Mouse (Mus musculus) layer of hippocampus, adult 9-10 months (tissue): ENCODE data around the gene Maff.

Experiments
- DNase-seq: peaks from one replicate; pipeline ENCODE4 v3.0.0; 2022; ENCODE audit warnings: low spot score

Gene Maff

GRCm38 (mm10) chr15:79346051-79346793 lies at the start of gene Maff:
TSS of gene Maff (plus strand) at chr15:79346621.
- DNase-seq, result no peak

GRCm38 (mm10) chr15:79298553-79298952 lies 47.9 kb upstream of the Maff start:
- DNase-seq, result no peak

- no peak for DNase-seq
These were observed 46.8 kb upstream of the Maff start for GRCm38 (mm10) chr15:79299563-79300155.

GRCm38 (mm10) chr15:79303725-79304124 lies 42.7 kb upstream of the Maff start:
- DNase-seq, result no peak

- DNase-seq, result no peak
These were observed 41.6 kb upstream of the Maff start for GRCm38 (mm10) chr15:79304832-79305231.

- DNase-seq, result no peak
These were observed 40.3 kb upstream of the Maff start for GRCm38 (mm10) chr15:79306043-79306637.

GRCm38 (mm10) chr15:79307861-79308260 lies 38.6 kb upstream of the Maff start:
- DNase-seq, result no peak

GRCm38 (mm10) chr15:79313848-79314369 lies 32.5 kb upstream of the Maff start:
- DNase-seq, result no peak

- DNase-seq, result no peak
These were observed 24.7 kb upstream of the Maff start for GRCm38 (mm10) chr15:79321733-79322190.

- no peak for DNase-seq
These were observed 24.0 kb upstream of the Maff start for GRCm38 (mm10) chr15:79322281-79322990.

GRCm38 (mm10) chr15:79322991-79323790 lies 23.2 kb upstream of the Maff start:
- DNase-seq, result no peak

- no peak for DNase-seq
These were observed 22.6 kb upstream of the Maff start for GRCm38 (mm10) chr15:79323791-79324155.

GRCm38 (mm10) chr15:79324373-79324772 lies 22.0 kb upstream of the Maff start:
- DNase-seq, result no peak

GRCm38 (mm10) chr15:79325742-79326141 lies 20.7 kb upstream of the Maff start:
- DNase-seq, result no peak

GRCm38 (mm10) chr15:79326264-79326663 lies 20.2 kb upstream of the Maff start:
- no peak for DNase-seq

GRCm38 (mm10) chr15:79326971-79327961 lies 19.2 kb upstream of the Maff start:
- DNase-seq, result no peak

- DNase-seq, result peak; percentile 95
These were observed 18.1 kb upstream of the Maff start, which contains the start of gene Pla2g6 for GRCm38 (mm10) chr15:79328058-79328938. TSS of gene Pla2g6 (minus strand) at chr15:79328390.

- DNase-seq, result no peak
These were observed 17.5 kb upstream of the Maff start for GRCm38 (mm10) chr15:79328939-79329275.

GRCm38 (mm10) chr15:79329346-79329978 lies 17.0 kb upstream of the Maff start:
- no peak for DNase-seq
